Mouse (Mus musculus): ENCODE measurements around the gene Hist1h2bf.

The Hist1h2bf gene

DNA sequence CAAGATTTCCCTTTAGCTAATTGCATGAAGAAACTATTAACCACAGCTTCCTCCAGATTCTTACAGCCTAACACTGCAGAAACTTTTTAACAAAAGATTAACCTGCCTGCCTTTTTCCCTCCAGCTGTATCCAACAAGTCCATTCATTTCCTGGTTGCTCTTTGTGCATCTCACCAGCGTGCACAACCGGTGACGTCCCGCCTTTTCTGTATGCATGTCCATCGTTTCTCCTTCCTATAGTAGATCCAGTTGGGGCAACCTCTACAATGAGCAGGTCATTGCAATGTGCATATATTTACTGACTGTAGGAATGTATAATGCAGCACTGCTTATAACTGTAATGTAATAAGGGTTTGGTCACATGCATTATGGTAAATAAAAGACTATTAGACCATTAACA is 50.0 kb downstream of the Hist1h2bf start:
- no peak for DNase-seq
